Mouse (Mus musculus) 3134 (cell line): ENCODE results near the gene Stat5a.
A peak's percentile ranks its signal among the peaks of the same experiment; 100 is the strongest.

Experiments
- DNase-seq: peaks from one replicate; pipeline ENCODE4 v3.0.0-alpha.2; 2011; ENCODE audit warnings: low spot score; ENCODE audit not compliant: insufficient read length; ENCODE audit errors: extremely low read depth

The Stat5a gene

DNA sequence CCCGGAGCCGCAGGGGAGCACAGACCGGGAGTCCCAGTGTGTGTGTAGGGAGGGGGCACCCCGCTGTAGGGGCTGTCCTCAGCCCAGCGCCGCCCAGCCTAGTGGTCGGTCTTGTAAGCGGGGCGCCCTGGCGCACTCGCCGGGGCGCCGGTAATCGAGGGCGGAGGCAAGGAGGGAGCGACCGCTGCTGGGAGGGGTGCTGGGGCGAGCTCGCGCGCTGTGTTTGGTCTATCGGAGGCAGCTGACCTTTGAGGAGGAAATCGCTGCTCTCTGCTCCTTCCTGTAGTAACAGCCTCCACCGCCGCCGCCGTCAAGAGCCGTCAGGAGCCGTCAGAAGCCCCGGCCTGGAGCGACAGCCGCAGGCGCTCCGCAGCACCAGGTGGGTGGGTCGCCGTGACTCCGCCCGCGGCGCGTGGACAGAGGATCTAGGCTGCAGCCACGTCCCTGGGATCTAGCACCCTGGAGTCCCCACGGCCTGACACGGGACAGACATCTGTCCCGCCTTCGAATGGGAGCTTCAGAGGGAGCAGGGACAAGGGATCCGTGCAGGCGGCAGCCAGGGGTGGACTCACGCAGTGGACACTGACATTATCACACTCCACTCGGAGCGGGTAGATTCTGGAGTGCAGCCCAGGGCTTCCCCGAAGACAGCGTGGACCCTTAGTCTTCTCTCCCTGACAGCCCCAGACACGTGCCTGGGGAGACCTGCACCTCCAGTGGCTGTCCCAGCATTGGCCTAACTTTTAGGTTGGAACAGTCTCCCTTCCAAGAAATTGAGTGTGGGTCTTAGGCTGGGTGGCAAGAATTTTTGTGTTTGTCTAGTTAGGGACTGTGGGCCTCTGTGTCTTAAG, 1.3 kb downstream of the Stat5a start:
- peak; percentile 92 for DNase-seq

DNA sequence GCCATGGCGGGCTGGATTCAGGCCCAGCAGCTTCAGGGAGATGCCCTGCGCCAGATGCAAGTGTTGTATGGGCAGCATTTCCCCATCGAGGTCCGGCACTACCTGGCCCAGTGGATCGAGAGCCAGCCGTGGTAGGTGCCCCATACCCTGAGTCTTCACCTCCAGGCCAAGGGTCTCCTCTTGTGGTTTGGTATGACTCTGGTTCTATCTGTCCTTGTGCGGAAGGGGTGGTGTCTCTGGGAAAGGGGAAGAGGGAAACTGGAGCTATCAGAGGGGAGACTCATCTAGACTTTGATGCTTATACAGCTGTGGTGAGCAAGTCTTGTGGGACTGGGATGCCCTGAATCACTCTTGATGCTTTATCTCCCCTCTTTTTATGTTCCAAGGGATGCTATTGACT, 2.2 kb downstream of the Stat5a start:
- no peak for DNase-seq

DNA sequence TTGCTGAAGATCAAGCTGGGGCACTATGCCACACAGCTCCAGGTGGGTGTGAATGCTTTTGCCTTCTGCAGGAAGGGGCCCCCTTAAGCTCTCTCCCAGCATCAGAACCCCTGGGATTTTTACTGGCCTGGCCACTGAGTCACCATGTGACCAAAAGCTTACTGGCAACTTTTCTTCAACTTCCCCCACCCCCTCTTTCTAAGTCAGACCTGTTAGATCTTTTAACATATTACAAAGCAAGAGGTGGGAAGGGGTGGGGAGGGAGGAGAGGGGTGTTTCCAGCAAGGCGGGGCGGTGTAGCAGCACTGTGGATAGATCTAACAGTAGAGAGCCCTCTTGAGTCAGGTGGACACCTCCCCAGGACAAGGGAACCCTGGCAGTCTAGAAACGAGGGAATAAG, 2.7 kb downstream of the Stat5a start:
- no peak for DNase-seq

DNA sequence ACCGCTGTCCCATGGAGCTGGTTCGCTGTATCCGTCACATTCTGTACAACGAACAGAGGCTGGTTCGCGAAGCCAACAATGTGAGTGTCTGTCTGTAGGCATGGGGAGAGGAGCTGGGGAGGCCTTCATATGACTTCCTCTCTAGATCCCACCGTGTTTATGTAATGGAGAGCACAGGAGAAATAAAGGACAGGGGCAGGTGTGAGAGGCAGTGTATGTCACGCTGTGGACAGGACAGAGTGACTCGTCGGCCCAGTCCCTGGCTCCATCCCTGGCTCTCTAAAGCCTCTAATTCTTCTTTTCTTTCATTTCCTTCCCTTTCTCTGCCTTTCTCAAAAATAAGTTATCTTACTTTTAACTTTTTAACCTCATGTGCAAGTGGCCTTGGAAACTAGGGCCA, 4.0 kb downstream of the Stat5a start:
- DNase-seq: no peak

DNA sequence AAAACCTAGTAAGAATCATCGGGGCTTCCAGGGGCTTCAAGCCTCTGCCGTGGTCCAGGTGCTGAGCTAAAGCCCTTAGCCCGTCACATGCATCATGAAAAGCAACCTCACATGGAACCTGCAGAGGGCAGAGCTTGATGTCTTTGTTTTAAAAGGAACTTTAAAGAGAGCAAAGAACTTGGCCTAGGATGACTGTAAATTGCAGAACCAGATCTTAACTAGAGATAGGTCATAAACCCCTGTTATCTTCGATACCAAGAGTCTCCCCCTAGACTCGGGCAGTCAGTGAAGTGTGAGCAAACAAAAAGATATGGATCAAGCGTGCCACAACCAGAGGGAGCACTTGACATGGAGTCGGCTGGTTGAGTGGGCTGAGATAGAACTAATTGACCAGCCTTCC, 6.5 kb downstream of the Stat5a start:
- DNase-seq: no peak

DNA sequence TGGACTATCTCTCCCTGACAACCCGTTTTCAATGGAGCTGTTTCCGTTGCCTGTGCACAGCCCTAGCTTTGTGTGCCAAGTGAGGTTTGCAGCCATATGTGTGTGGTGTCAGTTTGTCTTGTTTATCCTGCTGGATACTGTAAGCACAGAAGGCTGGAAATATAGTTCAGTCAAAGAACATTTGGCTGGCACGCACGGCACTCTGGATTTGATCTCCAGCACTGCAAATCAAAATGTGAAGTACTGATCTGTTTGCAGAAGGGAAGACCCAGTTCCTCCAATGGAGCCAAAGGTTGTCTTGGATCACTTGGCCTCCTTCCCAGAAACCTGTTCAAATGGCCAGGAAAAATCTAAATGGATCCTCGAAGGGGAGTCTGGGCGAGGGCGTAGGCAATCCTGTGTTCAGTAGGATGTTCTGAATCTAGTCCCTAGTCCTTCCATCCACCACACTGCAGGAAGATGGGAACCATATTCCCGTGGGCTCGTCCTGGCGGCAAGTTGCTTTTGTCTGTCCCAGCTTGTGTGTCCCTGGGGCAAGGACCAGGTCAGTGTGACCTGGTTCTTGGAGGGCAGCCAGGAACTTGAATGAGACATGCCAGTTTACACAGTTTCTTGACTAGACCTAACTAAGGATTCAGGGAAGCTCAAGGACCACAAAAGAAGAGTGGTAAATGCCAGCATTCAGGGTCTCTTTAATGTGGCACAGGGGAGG, 11.3 kb downstream of the Stat5a start:
- DNase-seq: no peak

DNA sequence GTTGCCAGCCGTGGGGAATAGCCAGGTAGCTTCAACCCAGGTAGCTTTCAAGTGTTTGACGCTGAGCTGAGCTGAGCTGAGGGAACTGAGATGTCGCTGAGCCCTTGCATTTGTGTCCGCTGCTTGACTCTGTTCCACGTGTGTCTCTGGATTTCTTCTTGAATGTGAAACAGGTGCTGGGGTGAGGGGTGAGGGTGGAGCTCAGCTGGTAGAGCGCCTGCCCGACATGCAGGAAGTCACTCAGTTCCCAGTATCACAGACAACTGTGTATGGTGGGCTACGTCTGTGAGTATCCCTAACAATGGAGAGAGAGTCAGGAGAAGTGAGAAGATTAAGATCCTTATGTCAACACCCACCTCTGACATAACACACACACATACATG, 11.8 kb downstream of the Stat5a start:
- DNase-seq: no peak

DNA sequence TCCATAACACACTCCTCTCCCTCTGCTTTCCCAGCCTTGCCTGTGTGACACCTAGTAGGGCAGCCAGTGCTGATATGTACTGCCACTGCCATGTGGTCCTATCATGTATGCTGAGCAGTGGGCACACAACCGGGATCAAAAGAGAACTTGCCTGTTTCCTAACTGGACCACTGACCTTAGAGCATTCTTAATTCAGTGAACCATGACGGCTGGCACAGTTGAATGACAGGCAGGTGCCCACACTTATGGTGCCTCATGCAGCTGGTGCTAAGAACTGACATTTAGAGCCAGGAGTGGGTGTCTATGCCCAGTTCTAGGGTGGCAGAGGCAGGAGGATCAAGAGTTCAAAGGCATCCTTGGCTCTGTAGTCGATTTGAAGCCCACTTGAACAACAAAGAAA, 16.6 kb downstream of the Stat5a start:
- no peak for DNase-seq

DNA sequence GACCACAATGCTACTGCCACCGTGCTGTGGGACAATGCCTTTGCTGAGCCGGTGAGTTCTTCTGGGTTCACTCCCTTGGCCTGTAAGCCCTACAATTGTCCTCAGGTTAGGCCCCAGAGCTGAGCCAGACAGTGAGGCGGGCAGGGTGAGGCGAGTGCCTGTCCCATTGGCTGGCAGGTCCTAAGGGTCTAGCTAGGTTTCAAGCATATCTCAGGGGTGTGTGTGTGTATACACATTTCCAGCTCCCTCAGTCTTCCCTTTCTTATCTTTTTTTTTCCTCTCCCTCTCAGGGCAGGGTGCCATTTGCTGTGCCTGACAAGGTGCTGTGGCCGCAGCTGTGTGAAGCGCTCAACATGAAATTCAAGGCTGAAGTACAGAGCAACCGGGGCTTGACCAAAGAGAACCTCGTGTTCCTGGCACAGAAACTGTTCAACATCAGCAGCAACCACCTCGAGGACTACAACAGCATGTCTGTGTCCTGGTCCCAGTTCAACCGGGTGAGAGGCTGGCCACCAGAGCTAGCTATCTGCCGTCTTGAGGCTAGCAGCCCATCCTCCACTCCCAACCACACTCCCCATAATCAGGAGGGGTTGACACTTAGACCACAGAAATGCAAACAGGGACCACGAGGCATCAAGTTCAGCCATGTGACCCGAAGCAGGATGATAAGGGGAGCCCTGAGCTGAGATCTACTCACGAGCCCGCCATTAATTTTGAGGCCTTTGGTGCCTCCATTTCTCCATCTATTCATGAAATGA, 20.3 kb downstream of the Stat5a start:
- no peak for DNase-seq

DNA sequence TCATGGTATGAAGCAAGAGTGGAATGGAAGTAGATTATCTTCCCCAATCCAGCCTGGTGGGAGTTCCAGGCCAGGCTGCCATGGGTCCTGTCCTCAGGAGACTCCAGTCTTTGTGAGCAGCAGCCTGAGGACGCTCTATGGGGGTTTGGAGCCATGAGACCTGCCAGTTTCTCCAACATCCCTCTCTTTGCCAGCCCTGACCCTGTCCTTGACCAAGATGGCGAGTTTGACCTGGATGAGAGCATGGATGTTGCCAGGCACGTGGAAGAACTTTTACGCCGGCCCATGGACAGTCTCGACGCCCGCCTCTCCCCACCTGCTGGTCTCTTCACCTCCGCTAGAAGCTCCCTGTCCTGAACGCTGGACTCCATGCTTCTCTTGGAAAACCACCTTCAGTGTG, 24.5 kb downstream of the Stat5a start:
- no peak for DNase-seq

DNA sequence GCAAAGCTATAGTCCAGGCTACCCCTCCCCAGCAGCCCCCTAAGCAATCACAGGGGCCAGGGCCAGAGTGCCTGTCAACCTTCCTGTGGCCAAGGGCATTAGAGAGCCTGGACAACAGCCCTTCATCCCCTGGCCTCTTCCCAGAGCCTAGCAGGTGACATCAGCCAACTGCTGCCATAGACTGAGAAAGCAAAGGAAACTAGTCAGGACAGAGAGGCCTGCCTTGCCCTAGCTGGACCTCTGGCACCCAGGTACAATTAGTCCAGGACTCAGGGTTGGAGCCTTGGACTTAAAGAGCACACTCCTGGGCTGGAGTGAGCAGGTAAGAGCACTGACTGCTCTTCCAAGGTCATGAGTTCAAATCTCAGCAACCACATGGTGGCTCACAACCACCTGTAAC, 26.3 kb downstream of the Stat5a start:
- DNase-seq: no peak

DNA sequence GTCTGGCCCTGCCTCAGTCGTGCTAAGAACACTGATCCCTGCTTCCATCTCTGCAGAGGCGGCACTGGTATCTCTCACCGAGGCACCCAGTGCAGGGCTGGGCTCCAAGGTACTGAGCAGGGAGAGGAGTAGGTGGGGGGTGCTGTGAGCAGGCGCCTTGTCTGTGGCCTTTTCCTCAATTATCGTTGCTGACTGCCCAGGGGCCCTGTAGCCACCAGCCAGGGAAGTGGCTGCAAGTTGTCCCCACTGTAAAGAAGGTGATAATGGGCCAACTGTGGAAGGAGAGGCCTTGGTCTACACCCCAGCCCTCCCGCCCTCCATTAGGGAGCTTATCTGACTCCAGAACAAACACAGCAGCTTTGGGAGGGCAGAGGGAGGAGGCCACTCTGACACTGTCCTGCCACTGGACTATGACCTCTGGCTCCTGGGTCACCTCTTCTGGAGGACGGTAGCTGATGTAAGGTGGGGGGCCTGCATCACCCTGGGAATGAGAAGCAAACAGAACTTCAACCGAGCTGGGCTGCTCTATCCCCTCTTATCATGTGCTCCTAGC, 27.1 kb downstream of the Stat5a start:
- no peak for DNase-seq

DNA sequence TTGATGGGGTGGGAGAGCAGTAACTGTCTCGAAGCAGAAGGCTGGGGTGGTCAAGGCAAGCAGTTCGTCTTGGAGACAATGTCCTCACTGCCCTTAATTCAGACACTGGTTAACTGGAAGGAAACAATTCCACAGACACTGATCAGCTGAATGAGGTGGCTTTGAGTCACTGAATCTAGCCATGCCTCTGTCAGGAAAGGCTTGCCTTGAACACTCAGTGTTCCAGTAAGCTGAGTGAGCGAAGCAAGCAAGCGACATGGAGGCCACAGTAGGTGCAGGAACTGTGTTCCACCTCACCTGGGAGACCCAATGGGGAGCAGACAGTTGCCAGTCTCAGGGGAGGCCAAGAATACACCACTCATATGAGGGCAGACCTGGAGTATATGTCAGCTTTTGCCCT, 28.1 kb downstream of the Stat5a start:
- no peak for DNase-seq

DNA sequence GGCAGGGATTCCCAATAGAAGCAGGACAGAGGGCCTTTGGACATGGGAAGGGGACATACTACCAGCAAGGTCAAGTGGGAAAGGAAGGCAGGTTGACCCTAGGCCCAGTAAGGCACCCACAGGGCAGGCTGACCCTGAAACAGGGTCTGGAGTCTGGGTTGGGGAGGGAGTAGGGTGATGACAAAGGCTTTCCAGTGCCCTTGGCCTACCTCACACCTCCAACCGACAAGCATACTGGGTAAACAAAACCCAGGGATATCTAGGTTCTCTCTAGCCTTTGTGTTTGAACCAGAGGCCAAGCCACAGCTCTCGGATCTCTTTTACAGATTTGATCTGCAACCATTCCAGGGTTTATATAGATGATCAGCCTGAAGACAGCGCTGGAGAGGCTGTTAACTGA, 28.6 kb downstream of the Stat5a start:
- DNase-seq: no peak

DNA sequence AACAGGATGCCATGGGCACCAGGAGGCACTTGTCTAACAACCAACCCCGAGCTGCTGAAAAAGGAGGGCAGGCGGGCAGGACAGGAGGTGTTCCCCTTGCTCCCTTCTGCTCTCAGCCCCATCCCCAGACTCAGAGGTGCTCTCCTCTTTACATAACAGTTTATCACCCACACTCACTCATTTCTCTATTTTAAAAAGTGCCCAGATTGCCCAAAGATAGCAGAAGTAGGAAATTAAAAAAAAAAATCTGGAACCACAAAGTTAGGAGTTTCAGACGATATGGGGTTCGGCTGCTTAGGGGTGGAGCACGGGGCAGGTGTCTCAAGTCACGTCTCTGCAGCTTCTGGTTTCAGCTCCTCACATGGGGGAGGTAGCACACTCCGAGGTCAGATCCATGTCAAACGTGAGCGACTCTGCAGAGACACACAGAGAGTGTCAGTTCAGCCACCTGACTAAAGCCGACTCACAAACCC, 29.2 kb downstream of the Stat5a start:
- no peak for DNase-seq

DNA sequence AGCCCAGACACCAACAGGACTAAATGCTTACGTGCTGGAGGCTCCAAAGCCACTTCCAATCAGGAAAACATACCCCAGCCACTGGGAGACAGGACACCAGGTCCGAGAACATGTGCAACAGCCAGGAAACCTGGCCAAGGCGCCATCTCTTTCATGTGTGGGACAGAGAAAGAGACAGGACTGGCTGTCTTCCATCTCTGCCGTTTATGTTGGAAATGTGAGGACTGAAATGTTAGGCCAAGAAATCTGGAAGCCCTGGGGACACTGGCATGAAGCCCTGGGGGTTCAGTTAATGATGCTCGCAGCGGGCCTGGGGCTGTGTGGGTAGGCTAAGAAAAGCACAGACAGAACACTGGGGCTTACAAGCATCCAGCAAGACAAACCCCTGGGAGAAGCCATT, 31.3 kb downstream of the Stat5a start:
- DNase-seq: no peak

DNA sequence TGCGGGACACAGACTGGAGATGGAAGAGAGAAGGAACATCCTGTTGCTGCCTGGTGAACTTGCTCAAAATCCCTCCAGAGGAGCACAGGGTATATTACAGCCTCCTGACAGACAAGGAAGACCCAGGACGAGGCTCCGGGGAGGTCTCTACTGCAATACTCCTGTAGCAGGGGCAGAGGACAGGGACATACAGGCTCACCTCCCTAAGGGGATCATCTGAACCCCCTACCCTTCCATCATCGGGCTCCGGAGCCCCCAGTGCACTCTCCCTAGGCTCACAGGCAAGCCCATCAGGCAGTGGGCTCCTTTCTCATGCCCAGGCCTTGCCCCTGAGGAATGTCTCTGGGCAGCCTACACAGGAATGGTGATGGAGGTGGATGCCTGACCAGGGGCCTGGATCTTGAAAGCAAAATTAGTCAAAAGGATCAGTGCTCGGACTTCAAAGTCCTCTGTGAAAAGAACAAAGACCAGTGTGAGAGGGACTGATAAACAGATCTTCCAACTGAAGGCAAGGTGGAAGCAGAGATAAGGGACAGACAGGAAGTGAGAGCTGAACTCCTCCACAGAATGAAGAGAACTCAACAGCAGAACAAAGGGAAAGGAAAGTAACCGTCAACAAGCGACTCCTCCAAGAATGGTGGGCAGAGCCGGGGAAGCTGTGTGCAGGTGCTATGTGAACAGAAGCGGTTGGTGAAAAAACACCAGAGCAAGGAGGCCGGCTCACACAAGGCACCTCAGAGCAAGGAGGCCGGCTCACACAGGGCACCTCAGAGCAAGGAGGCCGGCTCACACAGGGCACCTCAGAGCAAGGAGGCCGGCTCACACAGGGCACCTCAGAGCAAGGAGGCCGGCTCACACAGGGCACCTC, 32.3 kb downstream of the Stat5a start:
- no peak for DNase-seq

DNA sequence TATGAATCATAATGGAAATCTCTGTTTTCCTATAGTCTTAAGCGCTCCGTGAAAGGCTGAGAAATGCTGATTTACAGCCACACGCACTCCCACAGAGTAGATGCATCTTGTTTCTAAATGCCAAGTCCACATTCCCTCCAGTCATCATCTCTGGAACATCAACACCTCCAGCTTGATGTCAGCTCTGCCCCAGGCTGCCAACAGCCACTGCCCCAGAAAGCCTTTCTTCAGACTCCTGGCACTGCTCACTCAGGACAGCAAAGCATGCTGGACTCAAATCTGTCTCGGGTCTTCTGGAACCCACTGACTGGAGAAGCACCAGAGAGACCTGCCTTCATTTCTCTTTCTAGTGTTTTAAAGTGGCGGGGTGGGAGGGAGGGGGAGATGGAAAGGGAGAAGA, 33.3 kb downstream of the Stat5a start:
- DNase-seq: no peak

DNA sequence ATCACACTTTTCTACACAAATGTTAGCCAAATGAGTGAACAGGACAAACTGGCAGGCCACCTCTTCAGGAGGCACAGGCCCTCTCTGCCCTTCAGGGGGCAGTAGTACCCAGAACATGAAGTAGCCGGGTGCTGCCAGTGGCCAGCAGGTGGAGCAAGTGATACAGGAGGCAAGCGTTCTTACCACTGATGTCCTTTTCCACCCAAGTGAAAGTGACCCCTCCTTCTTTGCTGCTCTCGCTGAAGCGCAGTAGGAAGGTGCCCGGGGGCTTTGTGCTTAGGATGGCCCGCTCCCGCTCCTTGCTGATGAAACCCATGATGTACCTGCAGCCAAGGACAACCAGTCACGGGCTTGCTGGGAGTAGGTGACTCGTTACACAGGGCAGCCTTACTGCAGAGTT, 34.3 kb downstream of the Stat5a start:
- peak; percentile 74 for DNase-seq
